Mouse (Mus musculus) midbrain, embryonic 14.5 days (tissue): ENCODE data around the gene Cacna2d1. TPM values are rescaled to one million over a fixed set of nuclear protein-coding genes. Genes with fewer than 3 reads are reported as not detected.

Experiments used
- ATAC-seq: fragments of 200-750 bp; cut with Nextera tagmentation; 2 replicates; pipeline ENCODE4 v1.8.0; 2017; ENCODE audit warnings: moderate number of reproducible peaks, moderate library complexity; ENCODE audit not compliant: low FRiP score, low TSS enrichment
- DNase-seq: peaks from one replicate; pipeline ENCODE4 v3.0.0-alpha.2; 2015
- H3K27ac ChIP-seq: fragments of 300-500 bp; sonication (generic); replicated peaks from 2 replicates; pipeline ENCODE4 v1.5.1; 2014; ENCODE audit warnings: mild to moderate bottlenecking, low read depth, low read length, moderate library complexity
- H3K27me3 ChIP-seq: fragments of 300-500 bp; sonication (generic); 2 replicates; pipeline ENCODE4 v1.6.1; 2014; ENCODE audit warnings: low read length, control low read depth, mixed read lengths; ENCODE audit not compliant: control insufficient read depth, insufficient read depth
- H3K36me3 ChIP-seq: fragments of 300-500 bp; sonication (generic); 2 replicates; pipeline ENCODE4 v1.6.1; 2014; ENCODE audit warnings: low read length, control low read depth; ENCODE audit not compliant: control insufficient read depth, insufficient read depth
- H3K4me1 ChIP-seq: fragments of 300-500 bp; sonication (generic); 2 replicates; pipeline ENCODE4 v1.6.1; 2014; ENCODE audit warnings: mild to moderate bottlenecking, antibody characterized with exemption, low read length, control low read depth; ENCODE audit not compliant: control insufficient read depth, insufficient read depth
- H3K4me2 ChIP-seq: fragments of 300-500 bp; sonication (generic); 2 replicates; pipeline ENCODE4 v1.6.1; 2014; ENCODE audit warnings: mild to moderate bottlenecking, low read length, moderate library complexity
- H3K4me3 ChIP-seq: fragments of 300-500 bp; sonication (generic); replicated peaks from 2 replicates; pipeline ENCODE4 v1.5.1; 2014; ENCODE audit warnings: low read depth, low read length
- H3K9ac ChIP-seq: fragments of 300-500 bp; sonication (generic); replicated peaks from 2 replicates; pipeline ENCODE4 v1.6.1; 2014; ENCODE audit warnings: mild to moderate bottlenecking, low read length, moderate library complexity
- H3K9me3 ChIP-seq: fragments of 300-500 bp; sonication (generic); 2 replicates; pipeline ENCODE4 v1.6.1; 2016; ENCODE audit warnings: low read length, control low read depth, mixed read lengths; ENCODE audit not compliant: control insufficient read depth
- WGBS: fragments of 180-500 bp; shearing (Covaris S2); extraction: QIAGEN DNeasy Blood & Tissue Kit; methylation state at CpG from one replicate; pipeline ENCODE4 v1.1.7; 2014; 5-methylcytosine and 5-hydroxymethylcytosine counted together
- polyA plus RNA-seq: library from polyadenylated mRNA; unstranded; fragments of >200 nt; fragmentation: Nextera tagmentation; extraction: Ambion mirVana; gene quantifications from 2 replicates; pipeline ENCODE4 v1.2.1, GENCODE M21; 2014

Cacna2d1 gene
- polyA plus RNA-seq, 1 experiment from 2014 or later: 52.9 TPM

- ATAC-seq (peak; percentile 66), DNase-seq (peak; percentile 55)
- Histone ChIP-seq H3K27me3 (peaks cover 4% of the 10 kb centered on the region; the same call in 1 of the 2 replicates), H3K9ac (no peak overlapping the region), H3K4me3 (no peak overlapping the region), H3K9me3 (no peaks in the 10 kb centered on the region), H3K27ac (peak overlapping the region; percentile 76), H3K36me3 (no peaks in the 10 kb centered on the region), H3K4me2 (peak overlapping the region; percentile 32), H3K4me1 (peaks cover 17% of the 10 kb centered on the region)
- WGBS: 40% methylated on average over 12 of the region's 12 CpGs
Observed at GRCm38 (mm10) chr5:15991428-15992139, 57.1 kb downstream of the Cacna2d1 start.

- DNase-seq: peak; percentile 66
- no peak overlapping the region for H3K9ac ChIP-seq
- peaks cover 4% of the 10 kb centered on the region; the same call in 1 of the 2 replicates for H3K27me3 ChIP-seq
- 27% methylated on average over 4 of the region's 4 CpGs for WGBS
- H3K27ac ChIP-seq: peak overlapping the region; percentile 61; the same call in 1 of the 2 replicates
- H3K4me3 ChIP-seq: no peak overlapping the region
- H3K4me1 ChIP-seq: peaks cover 17% of the 10 kb centered on the region
- ATAC-seq: peak; percentile 40; the same call in 1 of the 2 replicates
- no peaks in the 10 kb centered on the region for H3K36me3 ChIP-seq
- H3K9me3 ChIP-seq: no peaks in the 10 kb centered on the region
- no peak overlapping the region for H3K4me2 ChIP-seq
Observed at GRCm38 (mm10) chr5:15993252-15993944, 58.9 kb downstream of the Cacna2d1 start.

- DNase-seq (no peak), ATAC-seq (no peak)
- H3K27me3 ChIP-seq: no peaks in the 10 kb centered on the region
- H3K9ac ChIP-seq: no peak overlapping the region
- WGBS: 82% methylated on average over 3 of the region's 3 CpGs
- no peaks in the 10 kb centered on the region for H3K36me3 ChIP-seq
- H3K4me3 ChIP-seq: no peak overlapping the region
- H3K4me1 ChIP-seq: peaks cover 8% of the 10 kb centered on the region
- no peaks in the 10 kb centered on the region for H3K9me3 ChIP-seq
- H3K27ac ChIP-seq: no peak overlapping the region
- no peak overlapping the region for H3K4me2 ChIP-seq
Observed at GRCm38 (mm10) chr5:15997190-15997589, 62.7 kb downstream of the Cacna2d1 start.

GRCm38 (mm10) chr5:15997769-15998168 is 63.3 kb downstream of the Cacna2d1 start:
- no peaks in the 10 kb centered on the region for H3K36me3 ChIP-seq
- no peak overlapping the region for H3K9ac ChIP-seq
- no peaks in the 10 kb centered on the region for H3K27me3 ChIP-seq
- 100% methylated on average over 1 of the region's 1 CpGs for WGBS
- peaks cover 14% of the 10 kb centered on the region for H3K4me1 ChIP-seq
- H3K4me2 ChIP-seq: no peak overlapping the region
- no peaks in the 10 kb centered on the region for H3K9me3 ChIP-seq
- no peak overlapping the region for H3K4me3 ChIP-seq
- no peak overlapping the region for H3K27ac ChIP-seq
- DNase-seq (no peak), ATAC-seq (no peak)

GRCm38 (mm10) chr5:16000917-16001316 is 66.4 kb downstream of the Cacna2d1 start:
- H3K4me2 ChIP-seq: no peak overlapping the region
- 68% methylated on average over 2 of the region's 2 CpGs for WGBS
- H3K9ac ChIP-seq: no peak overlapping the region
- DNase-seq (no peak), ATAC-seq (no peak)
- H3K36me3 ChIP-seq: no peaks in the 10 kb centered on the region
- peaks cover 23% of the 10 kb centered on the region for H3K4me1 ChIP-seq
- no peaks in the 10 kb centered on the region for H3K27me3 ChIP-seq
- H3K27ac ChIP-seq: no peak overlapping the region
- H3K9me3 ChIP-seq: no peaks in the 10 kb centered on the region
- no peak overlapping the region for H3K4me3 ChIP-seq

GRCm38 (mm10) chr5:16002431-16003063 is 68.1 kb downstream of the Cacna2d1 start:
- WGBS: 10% methylated on average over 9 of the region's 9 CpGs

GRCm38 (mm10) chr5:16004305-16004704 is 69.8 kb downstream of the Cacna2d1 start:
- Histone ChIP-seq H3K4me3 (no peak overlapping the region), H3K4me1 (peaks cover 23% of the 10 kb centered on the region), H3K9ac (no peak overlapping the region), H3K36me3 (no peaks in the 10 kb centered on the region), H3K9me3 (no peaks in the 10 kb centered on the region), H3K4me2 (no peak overlapping the region), H3K27me3 (no peaks in the 10 kb centered on the region), H3K27ac (peak overlapping the region; percentile 77)
- DNase-seq: peak; percentile 50
- ATAC-seq: peak; percentile 80
- WGBS: 24% methylated on average over 6 of the region's 6 CpGs

More at GRCm38 (mm10) chr5:16002431-16003063, 68.1 kb downstream of the Cacna2d1 start:
- Histone ChIP-seq H3K4me3 (no peak overlapping the region), H3K36me3 (no peaks in the 10 kb centered on the region), H3K9me3 (no peaks in the 10 kb centered on the region), H3K4me2 (peak overlapping the region; percentile 32), H3K4me1 (peaks cover 23% of the 10 kb centered on the region), H3K9ac (peak overlapping the region; percentile 31; the same call in 1 of the 2 replicates), H3K27me3 (no peaks in the 10 kb centered on the region), H3K27ac (peak overlapping the region; percentile 79)
- DNase-seq: peak; percentile 55
- peak; percentile 57 for ATAC-seq

GRCm38 (mm10) chr5:16006964-16007363 is 72.5 kb downstream of the Cacna2d1 start:
- no peak for ATAC-seq
- WGBS: 88% methylated on average over 6 of the region's 6 CpGs

More at GRCm38 (mm10) chr5:16006964-16007363, 72.5 kb downstream of the Cacna2d1 start:
- Histone ChIP-seq H3K4me2 (no peak overlapping the region), H3K9me3 (no peaks in the 10 kb centered on the region), H3K4me3 (no peak overlapping the region), H3K36me3 (no peaks in the 10 kb centered on the region), H3K27ac (no peak overlapping the region), H3K27me3 (no peaks in the 10 kb centered on the region), H3K4me1 (peaks cover 23% of the 10 kb centered on the region), H3K9ac (no peak overlapping the region)
- no peak for DNase-seq
